Mouse (Mus musculus) thymus, postnatal 10 days (tissue): ENCODE data around the gene Cacnb3.

Experiments
- DNase-seq, 2 experiments: peaks; one replicate each; pipeline ENCODE4 v3.0.0; 2021; ENCODE audit warnings: low spot score in 2 of 2

Cacnb3 gene

GRCm38 (mm10) chr15:98675634-98676250 is 45.1 kb downstream of the Cacnb3 start:
- DNase-seq: no peak

- DNase-seq: peak in 1 of 2 experiments; percentile 16
These were observed 45.8 kb downstream of the Cacnb3 start for GRCm38 (mm10) chr15:98676471-98676870.

- DNase-seq: peak; percentile 60 to 64
These were observed 46.5 kb downstream of the Cacnb3 start, which contains the start of gene Rnd1 for GRCm38 (mm10) chr15:98676940-98677728. Gene Rnd1 (minus strand): TSS chr15:98677461.

GRCm38 (mm10) chr15:98677977-98678376 is 47.3 kb downstream of the Cacnb3 start:
- DNase-seq: no peak

GRCm38 (mm10) chr15:98680660-98681059 is 50.0 kb downstream of the Cacnb3 start:
- DNase-seq: no peak

GRCm38 (mm10) chr15:98681633-98682032 is 51.0 kb downstream of the Cacnb3 start:
- no peak for DNase-seq

GRCm38 (mm10) chr15:98683177-98683576 is 52.5 kb downstream of the Cacnb3 start:
- DNase-seq: no peak

- DNase-seq: no peak
These were observed 53.1 kb downstream of the Cacnb3 start for GRCm38 (mm10) chr15:98683746-98684145.

GRCm38 (mm10) chr15:98685926-98686325 is 55.3 kb downstream of the Cacnb3 start:
- DNase-seq: no peak

GRCm38 (mm10) chr15:98689682-98690081 is 59.0 kb downstream of the Cacnb3 start:
- DNase-seq: no peak

GRCm38 (mm10) chr15:98691486-98692147 is 61.0 kb downstream of the Cacnb3 start:
- no peak for DNase-seq

GRCm38 (mm10) chr15:98692171-98692715 is 61.6 kb downstream of the Cacnb3 start:
- no peak for DNase-seq
